Mouse (Mus musculus): ENCODE results near the gene Cd96. TPM values are rescaled to one million over a fixed set of nuclear protein-coding genes. Genes with fewer than 3 reads are reported as not detected.

Gene Cd96
- 0.03 TPM in 2 replicates for polyA plus RNA-seq (2012; rRNA removed)

GRCm38 (mm10) chr16:46120020-46120419 lies at the start of gene Cd96:
Gene Cd96 (minus strand): TSS chr16:46120251.

GRCm38 (mm10) chr16:46154832-46155231 lies 34.8 kb upstream of the Cd96 start, which contains the start of gene Gm4737:
Gene Gm4737 (minus strand): TSS chr16:46155077.

GRCm38 (mm10) chr16:46010153-46010905 lies 109.7 kb downstream of the Cd96 start, which contains the start of gene Plcxd2:
Gene Plcxd2 (minus strand): TSS chr16:46010218.

Other genes with a start within 250 kb of the Cd96 start
- 9.3 and 10.1 TPM in 2 replicates for gene Phldb2, start 166.7 kb downstream of the Cd96 start, polyA plus RNA-seq (2012; rRNA removed)
- 1.7 and 2.1 TPM in 2 replicates for gene Plcxd2, start 110.0 kb downstream of the Cd96 start, polyA plus RNA-seq (2012; rRNA removed)
- gene Gm4737, start 34.8 kb upstream of the Cd96 start, polyA plus RNA-seq (2012; rRNA removed) = 4.7 and 6.0 TPM in 2 replicates

Measured in liver, embryonic 14 days (tissue).